In genomic region chr4:133498160-133498724, GRCm38 (mm10) we compare ENCODE assay signal across 8 mouse cellular contexts. TPM values are rescaled to one million over a fixed set of nuclear protein-coding genes. Genes with fewer than 3 reads are reported as not detected.
DNase-seq lines count a peak whose midpoint lies in the region; ATAC-seq and TF ChIP-seq lines count a peak whose summit lies in the region.

Gene Trnp1 (minus strand): TSS chr4:133498550.

- ATAC-seq in forebrain, embryonic 11.5 days (replicated peaks; ENCODE audit: low FRiP score): peak; percentile 83
- ATAC-seq in liver, embryonic 14.5 days (ENCODE audit: insufficient read depth): peak; percentile 51; the same call in 1 of the 2 replicates

- DNase-seq in CD8-positive naive resting alpha-beta T cell, adult 2 months (ENCODE audit: low read depth in 2 of 2, low spot score in 2 of 2): peak; percentile 72 to 73
- DNase-seq in c-Kit-positive CD71-negative TER-119-negative erythroid progenitor cells, embryonic 14.5 days (ENCODE audit: low read depth): peak; percentile 45
- DNase-seq in forebrain, embryonic 11.5 days (ENCODE audit: low spot score): peak; percentile 91
- peak; percentile 60 to 70 for DNase-seq in heart, postnatal 10 days
- DNase-seq in large intestine, adult 2 months (ENCODE audit: low read depth, low spot score): peak; percentile 46
- DNase-seq in liver, embryonic 14.5 days (ENCODE audit: low read depth in 3 of 3, low spot score in 3 of 3): peak in 2 of 3 experiments; percentile 30 to 32
- peak; percentile 66 to 70 for DNase-seq in natural killer cell, adult 2 months (ENCODE audit: low spot score in 2 of 2)
- DNase-seq in thymus, adult 18-20 months: peak; percentile 28 to 42

- no peaks in the 10 kb centered on the region for H3K9me3 ChIP-seq in forebrain, embryonic 11.5 days (ENCODE audit: control insufficient read depth, low read length)
- no peaks in the 10 kb centered on the region for H3K9me3 ChIP-seq in liver, embryonic 14.5 days (ENCODE audit: control insufficient read depth, low read length)

- H3K4me2 ChIP-seq in forebrain, embryonic 11.5 days (ENCODE audit: low read depth, low read length, severe bottlenecking): peak within 1 kb of the TSS; percentile 100
- peak within 1 kb of the TSS; percentile 47 for H3K4me2 ChIP-seq in liver, embryonic 14.5 days (ENCODE audit: low read depth)

- H3K4me3 ChIP-seq in forebrain, embryonic 11.5 days (ENCODE audit: low read depth, low read length): peak within 1 kb of the TSS; percentile 58
- peak within 1 kb of the TSS in 1 of 2 experiments; percentile 30; a peak in 2 of 4 replicates for H3K4me3 ChIP-seq in liver, embryonic 14.5 days (ENCODE audit: insufficient read depth in 1 of 2, low read depth in 2 of 2, low read length in 2 of 2)

- peaks cover 61% of the 10 kb centered on the region for H3K27me3 ChIP-seq in forebrain, embryonic 11.5 days (ENCODE audit: control insufficient read depth, insufficient read depth, low read length)
- H3K27me3 ChIP-seq in liver, embryonic 14.5 days (ENCODE audit: control insufficient read depth, insufficient read depth, low read length): peaks cover 72% of the 10 kb centered on the region

- H3K9ac ChIP-seq in forebrain, embryonic 11.5 days (ENCODE audit: low read length): peak within 1 kb of the TSS; percentile 56
- H3K9ac ChIP-seq in liver, embryonic 14.5 days (replicated peaks): no peak within 1 kb of the TSS

- no peak within 1 kb of the TSS for H3K27ac ChIP-seq in forebrain, embryonic 11.5 days (ENCODE audit: low read depth, low read length)
- no peak within 1 kb of the TSS for H3K27ac ChIP-seq in liver, embryonic 14.5 days

- peaks cover 12% of the 10 kb centered on the region for H3K4me1 ChIP-seq in forebrain, embryonic 11.5 days (replicated peaks; ENCODE audit: control insufficient read depth, insufficient read depth, low read length)
- peaks cover 0 to 5% of the 10 kb centered on the region in 2 experiments; a peak in 1 of 4 replicates for H3K4me1 ChIP-seq in liver, embryonic 14.5 days (replicated peaks; ENCODE audit: control insufficient read depth in 2 of 2, insufficient read depth in 2 of 2, low read length in 1 of 2)

- WGBS in forebrain, embryonic 11.5 days: 1% methylated on average over 52 of the region's 53 CpGs
- under 1% methylated on average over 53 of the region's 53 CpGs for WGBS in large intestine, adult 2 months
- 1% methylated on average over 49 of the region's 53 CpGs for WGBS in liver, embryonic 14.5 days (ENCODE audit: insufficient replicate concordance)

- no peak for TF ChIP-seq EP300 in liver, embryonic 14.5 days (IDR thresholded peaks at IDR 0.05; ENCODE audit: low read depth)

- TF ChIP-seq CTCF in liver, embryonic 14.5 days (IDR thresholded peaks at IDR 0.05; ENCODE audit: low read depth): no peak

- intact Hi-C loops in heart, postnatal 10 days (cut with DNase I): no loop called here

- H3K36me3 ChIP-seq in forebrain, embryonic 11.5 days (ENCODE audit: control insufficient read depth, insufficient read depth, low read length): no peaks in the 10 kb centered on the region
- no peaks in the 10 kb centered on the region for H3K36me3 ChIP-seq in liver, embryonic 14.5 days (replicated peaks; ENCODE audit: control insufficient read depth, insufficient read depth, low read depth)

RNA-seq across cellular contexts. Expression of gene Trnp1, which starts in this region (rescaled TPM):
- polyA plus RNA-seq in forebrain, embryonic 11.5 days (2014; fragmentation: Nextera tagmentation; extraction: Ambion mirVana): 1.8 and 1.9 TPM in 2 replicates
- total RNA-seq in heart, postnatal 10 days (2021): 1 to 10 TPM; 1.6 to 2.8 TPM
- 6.5 and 7.9 TPM in 2 replicates for polyA plus RNA-seq in large intestine, adult 2 months (2012; rRNA removed)
- polyA plus RNA-seq in liver, embryonic 14.5 days (2012; rRNA removed): 0.04 TPM in 1 of 2 replicates, not detected in the other
- not detected in 2 replicates for polyA plus RNA-seq in liver, embryonic 14.5 days (2014; fragmentation: Nextera tagmentation; extraction: Ambion mirVana)

Comparison
In these comparisons a context has a peak if more than half of its experiments do, and no peak if none do; other contexts are left out.
1. Peak in DNase-seq, ATAC-seq and H3K4me2 ChIP-seq in liver, embryonic 14.5 days; RNA of the gene not detected or under 1 TPM.
2. DNase-seq: peak in every context shown above with its lines; median percentile 91 in forebrain, embryonic 11.5 days; 72 in CD8-positive naive resting alpha-beta T cell, adult 2 months; 68 in natural killer cell, adult 2 months; 65 in heart, postnatal 10 days; 46 in large intestine, adult 2 months; 45 in c-Kit-positive CD71-negative TER-119-negative erythroid progenitor cells, embryonic 14.5 days; 35 in thymus, adult 18-20 months; 31 in liver, embryonic 14.5 days.